Mouse (Mus musculus): ENCODE results near the gene Sox5. TPM values are rescaled to one million over a fixed set of nuclear protein-coding genes. Genes with fewer than 3 reads are reported as not detected.

The Sox5 gene
- polyA plus RNA-seq, 1 experiment from 2014 or later = 3.3 TPM

- no peaks in the 10 kb centered on the region for H3K27me3 ChIP-seq (replicated peaks; ENCODE audit: control insufficient read depth, insufficient read depth, low read length)
- no peak for TF ChIP-seq CTCF (IDR thresholded peaks at IDR 0.05; ENCODE audit: low read depth)
- H3K4me1 ChIP-seq (replicated peaks; ENCODE audit: control insufficient read depth, insufficient read depth, low read length) = no peaks in the 10 kb centered on the region
- H3K36me3 ChIP-seq (ENCODE audit: control insufficient read depth, insufficient read depth) = no peaks in the 10 kb centered on the region
- no peak overlapping the region for H3K4me3 ChIP-seq (ENCODE audit: low read depth, low read length)
- no peaks in the 10 kb centered on the region for H3K9me3 ChIP-seq (ENCODE audit: control insufficient read depth)
- no peak for ATAC-seq
- no peak overlapping the region for H3K27ac ChIP-seq (ENCODE audit: low read depth, low read length)
- H3K4me2 ChIP-seq (replicated peaks; ENCODE audit: low read depth) = no peak overlapping the region
- WGBS = 52% methylated on average over 6 of the region's 6 CpGs
- no peak overlapping the region for H3K9ac ChIP-seq (ENCODE audit: low read depth, low read length)
Observed at GRCm38 (mm10) chr6:144598324-144598973, 183.3 kb downstream of the Sox5 start.

GRCm38 (mm10) chr6:144596536-144597210 is 185.1 kb downstream of the Sox5 start:
- 40% methylated on average over 8 of the region's 8 CpGs for WGBS
- no peak overlapping the region for H3K4me3 ChIP-seq (ENCODE audit: low read depth, low read length)
- H3K36me3 ChIP-seq (ENCODE audit: control insufficient read depth, insufficient read depth) = no peaks in the 10 kb centered on the region
- H3K4me1 ChIP-seq (replicated peaks; ENCODE audit: control insufficient read depth, insufficient read depth, low read length) = no peaks in the 10 kb centered on the region
- TF ChIP-seq CTCF (IDR thresholded peaks at IDR 0.05; ENCODE audit: low read depth) = peak; percentile 63
- no peaks in the 10 kb centered on the region for H3K9me3 ChIP-seq (ENCODE audit: control insufficient read depth)
- no peak overlapping the region for H3K9ac ChIP-seq (ENCODE audit: low read depth, low read length)
- no peak overlapping the region for H3K4me2 ChIP-seq (replicated peaks; ENCODE audit: low read depth)
- H3K27me3 ChIP-seq (replicated peaks; ENCODE audit: control insufficient read depth, insufficient read depth, low read length) = no peaks in the 10 kb centered on the region
- H3K27ac ChIP-seq (ENCODE audit: low read depth, low read length) = no peak overlapping the region
- peak; percentile 53 for ATAC-seq

- Histone ChIP-seq H3K27ac (ENCODE audit: low read depth, low read length) (no peak overlapping the region), H3K4me2 (replicated peaks; ENCODE audit: low read depth) (peak overlapping the region; percentile 27; the same call in 1 of the 2 replicates)
Observed at GRCm38 (mm10) chr6:144584854-144585253, 196.9 kb downstream of the Sox5 start.

GRCm38 (mm10) chr6:144584074-144584840 is 197.5 kb downstream of the Sox5 start:
- Histone ChIP-seq H3K4me3 (ENCODE audit: low read depth, low read length) (no peak overlapping the region), H3K9me3 (ENCODE audit: control insufficient read depth) (no peaks in the 10 kb centered on the region), H3K27ac (ENCODE audit: low read depth, low read length) (no peak overlapping the region), H3K9ac (ENCODE audit: low read depth, low read length) (no peak overlapping the region), H3K4me2 (replicated peaks; ENCODE audit: low read depth) (peak overlapping the region; percentile 27; the same call in 1 of the 2 replicates), H3K4me1 (replicated peaks; ENCODE audit: control insufficient read depth, insufficient read depth, low read length) (0 out of 2 replicates have a peak, but pooled peaks cover 3% of the 10 kb centered on the region), H3K36me3 (ENCODE audit: control insufficient read depth, insufficient read depth) (no peaks in the 10 kb centered on the region), H3K27me3 (replicated peaks; ENCODE audit: control insufficient read depth, insufficient read depth, low read length) (no peaks in the 10 kb centered on the region)
- no peak for ATAC-seq
- 40% methylated on average over 11 of the region's 11 CpGs for WGBS
- TF ChIP-seq CTCF (IDR thresholded peaks at IDR 0.05; ENCODE audit: low read depth) = no peak

More at GRCm38 (mm10) chr6:144584854-144585253, 196.9 kb downstream of the Sox5 start:
- no peak for ATAC-seq
- no peak for TF ChIP-seq CTCF (IDR thresholded peaks at IDR 0.05; ENCODE audit: low read depth)
- Histone ChIP-seq H3K9ac (ENCODE audit: low read depth, low read length) (no peak overlapping the region), H3K4me1 (replicated peaks; ENCODE audit: control insufficient read depth, insufficient read depth, low read length) (0 out of 2 replicates have a peak, but pooled peaks cover 3% of the 10 kb centered on the region), H3K27me3 (replicated peaks; ENCODE audit: control insufficient read depth, insufficient read depth, low read length) (no peaks in the 10 kb centered on the region), H3K36me3 (ENCODE audit: control insufficient read depth, insufficient read depth) (no peaks in the 10 kb centered on the region), H3K4me3 (ENCODE audit: low read depth, low read length) (no peak overlapping the region), H3K9me3 (ENCODE audit: control insufficient read depth) (no peaks in the 10 kb centered on the region)
- 24% methylated on average over 5 of the region's 5 CpGs for WGBS

GRCm38 (mm10) chr6:144579301-144579700 is 202.5 kb downstream of the Sox5 start:
- Histone ChIP-seq H3K4me1 (replicated peaks; ENCODE audit: control insufficient read depth, insufficient read depth, low read length) (0 out of 2 replicates have a peak, but pooled peaks cover 3% of the 10 kb centered on the region), H3K27me3 (replicated peaks; ENCODE audit: control insufficient read depth, insufficient read depth, low read length) (no peaks in the 10 kb centered on the region), H3K36me3 (ENCODE audit: control insufficient read depth, insufficient read depth) (no peaks in the 10 kb centered on the region), H3K27ac (ENCODE audit: low read depth, low read length) (no peak overlapping the region), H3K9ac (ENCODE audit: low read depth, low read length) (no peak overlapping the region), H3K9me3 (ENCODE audit: control insufficient read depth) (no peaks in the 10 kb centered on the region), H3K4me3 (ENCODE audit: low read depth, low read length) (no peak overlapping the region), H3K4me2 (replicated peaks; ENCODE audit: low read depth) (0 out of 2 replicates have a peak overlapping the region, but pooled peaks have one; percentile 17)
- peak; percentile 54; the same call in 1 of the 2 replicates for ATAC-seq
- 19% methylated on average over 12 of the region's 12 CpGs for WGBS
- peak; percentile 48 for TF ChIP-seq CTCF (IDR thresholded peaks at IDR 0.05; ENCODE audit: low read depth)

- Histone ChIP-seq H3K4me2 (replicated peaks; ENCODE audit: low read depth) (no peak overlapping the region), H3K36me3 (ENCODE audit: control insufficient read depth, insufficient read depth) (no peaks in the 10 kb centered on the region), H3K4me3 (ENCODE audit: low read depth, low read length) (no peak overlapping the region), H3K9me3 (ENCODE audit: control insufficient read depth) (no peaks in the 10 kb centered on the region), H3K4me1 (replicated peaks; ENCODE audit: control insufficient read depth, insufficient read depth, low read length) (no peaks in the 10 kb centered on the region), H3K27me3 (replicated peaks; ENCODE audit: control insufficient read depth, insufficient read depth, low read length) (no peaks in the 10 kb centered on the region), H3K9ac (ENCODE audit: low read depth, low read length) (no peak overlapping the region), H3K27ac (ENCODE audit: low read depth, low read length) (no peak overlapping the region)
- 84% methylated on average over 17 of the region's 17 CpGs for WGBS
- no peak for ATAC-seq
- TF ChIP-seq CTCF (IDR thresholded peaks at IDR 0.05; ENCODE audit: low read depth) = no peak
Observed at GRCm38 (mm10) chr6:144570850-144571249, 210.9 kb downstream of the Sox5 start.

All from intestine, postnatal 0 days (tissue).